Mouse (Mus musculus): Measurements from ENCODE around the gene Atp6v1g1.

Gene Atp6v1g1

DNA sequence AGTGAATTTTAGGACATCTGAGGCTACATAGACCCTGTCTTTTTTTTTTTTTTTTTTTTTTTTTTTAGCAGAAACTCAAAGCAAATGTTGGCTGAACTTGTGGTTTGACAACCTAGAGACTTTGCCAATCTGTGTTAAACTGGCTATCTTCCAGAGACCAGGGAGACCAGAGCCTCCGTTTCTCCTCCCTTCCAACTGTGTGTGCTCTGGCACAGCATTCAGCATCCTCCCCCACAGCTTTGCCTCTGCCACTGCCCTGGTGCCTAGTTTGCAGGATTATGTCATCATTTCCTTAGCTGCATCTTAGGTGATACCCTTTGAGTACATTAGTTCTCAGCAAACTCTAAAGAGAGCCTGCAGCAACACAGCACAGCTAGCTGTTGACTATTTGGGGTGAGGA is 3.2 kb downstream of the Atp6v1g1 start:
- DNase-seq, result no peak

DNA sequence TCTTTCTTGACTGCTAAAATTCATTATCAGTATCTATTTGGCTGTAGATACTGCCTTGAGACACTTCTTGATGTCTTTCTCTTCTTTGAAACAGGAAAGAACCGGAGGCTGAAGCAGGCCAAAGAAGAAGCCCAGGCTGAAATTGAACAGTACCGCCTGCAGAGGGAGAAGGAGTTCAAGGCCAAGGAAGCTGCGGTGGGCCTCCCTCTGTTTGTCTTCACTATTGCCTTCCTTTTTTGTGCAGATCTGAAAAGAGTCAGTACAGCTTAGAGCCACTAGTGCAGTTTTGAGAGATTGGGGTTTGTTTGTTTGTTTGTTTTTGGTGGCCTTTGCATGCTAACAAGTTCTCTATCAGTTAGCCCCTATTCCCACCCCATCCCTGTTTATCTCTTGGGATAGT is 3.9 kb downstream of the Atp6v1g1 start:
- DNase-seq, result no peak

DNA sequence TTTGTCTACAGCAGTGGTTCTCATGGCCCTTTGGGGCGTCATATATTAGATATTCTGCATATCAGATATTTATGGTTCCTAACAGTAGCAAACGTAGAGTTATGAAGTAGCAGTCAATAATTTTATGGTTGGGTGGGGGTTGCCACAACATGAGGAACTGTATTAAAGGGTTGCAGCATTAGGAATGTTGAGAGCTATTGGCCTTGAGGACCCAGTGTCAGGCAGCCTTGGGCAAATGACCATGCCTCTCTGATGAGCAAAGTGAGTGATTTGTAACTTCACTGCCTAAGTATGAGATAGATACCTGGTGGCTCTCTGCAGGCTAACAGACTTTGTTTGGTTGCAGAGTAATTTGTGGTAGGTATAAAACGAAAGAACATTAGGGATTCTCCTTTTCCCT is 6.3 kb downstream of the Atp6v1g1 start:
- DNase-seq, result no peak

DNA sequence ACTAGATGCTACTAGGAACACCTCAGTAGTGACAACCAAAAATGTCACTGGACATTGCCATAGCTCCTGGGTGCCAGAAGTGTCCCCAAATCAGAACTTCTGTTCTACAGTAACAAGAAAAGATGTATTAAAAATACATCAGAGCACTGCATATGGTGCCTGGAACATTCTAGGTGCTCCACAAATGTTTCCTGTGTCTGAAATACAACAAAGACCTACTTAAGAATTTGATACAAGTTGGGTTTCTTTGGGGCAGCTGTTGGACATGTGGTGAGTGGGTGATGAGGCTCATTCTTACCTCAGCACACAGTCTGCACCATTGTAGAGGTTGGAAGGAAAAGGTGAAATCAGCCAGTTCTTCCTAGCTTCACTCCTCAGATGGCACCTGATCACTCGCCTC is 8.3 kb downstream of the Atp6v1g1 start:
- DNase-seq, result no peak

DNA sequence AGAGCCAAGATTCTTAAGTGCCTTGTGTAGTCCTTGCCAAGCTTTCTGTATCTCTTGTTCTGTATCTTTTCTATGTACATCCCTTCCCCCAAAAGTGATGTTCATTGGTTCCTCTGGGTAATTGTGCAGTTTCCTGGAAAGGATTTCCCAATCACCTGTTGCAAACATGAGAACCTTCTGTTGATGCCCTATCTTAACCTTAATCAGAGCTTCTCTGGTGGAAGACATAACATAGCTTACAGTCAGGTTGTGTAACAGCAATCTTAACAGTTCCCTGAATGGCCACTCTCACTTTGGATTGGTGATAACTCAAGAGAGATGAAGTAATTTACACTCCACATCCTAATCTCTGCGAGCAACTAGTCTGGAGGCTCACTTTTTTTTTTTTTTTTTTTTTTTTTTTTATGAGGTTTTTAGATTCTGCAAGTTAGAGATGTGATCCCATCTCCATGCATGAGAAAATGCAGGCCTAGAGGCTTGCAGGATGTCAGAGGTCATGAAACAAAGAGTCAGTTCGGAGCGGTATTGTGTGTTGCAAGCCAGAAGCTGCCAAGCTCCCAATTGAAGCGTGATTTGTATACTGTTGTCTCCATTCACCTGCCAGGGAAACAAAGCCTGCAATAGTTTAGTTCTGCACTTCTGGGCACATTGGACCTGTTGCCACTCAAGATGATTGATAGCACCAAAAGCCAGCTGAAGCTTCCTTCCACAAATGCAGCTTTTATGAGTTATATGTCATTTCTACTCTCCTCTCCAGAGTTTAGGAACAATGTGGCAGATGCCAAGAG is 9.4 kb downstream of the Atp6v1g1 start:
- no peak for DNase-seq

DNA sequence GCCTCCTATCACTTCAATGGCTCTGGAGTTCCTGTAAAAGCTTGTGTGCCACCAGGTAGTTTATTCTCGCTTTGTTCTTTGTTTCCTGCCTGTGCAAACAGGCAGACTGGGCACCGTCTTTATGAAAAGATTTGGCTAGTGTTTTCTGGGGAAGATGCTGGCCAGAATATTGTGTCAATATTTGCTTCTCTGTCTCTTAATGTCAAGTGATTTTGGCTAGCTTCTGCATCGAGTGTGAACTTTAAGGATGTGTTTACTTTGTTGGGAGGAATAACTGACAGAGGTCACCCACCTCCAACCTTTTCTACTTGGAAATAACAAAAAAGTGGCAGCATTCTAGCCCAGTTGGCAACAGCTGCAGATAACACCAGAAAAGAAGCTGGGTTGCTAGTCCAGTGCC is 10.0 kb downstream of the Atp6v1g1 start:
- no peak for DNase-seq

DNA sequence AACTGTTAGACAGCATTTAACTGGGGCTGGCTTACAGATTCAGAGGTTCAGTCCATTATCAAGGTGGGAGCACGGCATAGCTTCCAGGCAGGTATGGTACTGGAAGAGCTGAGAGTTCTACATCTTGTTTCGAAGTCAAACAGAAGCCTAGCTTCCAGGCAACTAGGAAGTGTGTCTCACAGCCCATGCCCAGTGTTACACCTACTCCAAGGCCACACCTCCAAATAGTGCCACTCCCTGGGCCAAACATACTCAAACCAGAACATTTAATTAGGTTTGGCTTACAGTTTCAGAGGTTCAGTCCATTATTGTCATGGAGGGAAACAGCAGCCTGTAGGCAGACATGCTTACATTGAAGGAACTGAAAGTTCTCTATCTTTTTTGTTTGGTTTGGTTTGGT is 10.5 kb downstream of the Atp6v1g1 start:
- DNase-seq, result no peak

DNA sequence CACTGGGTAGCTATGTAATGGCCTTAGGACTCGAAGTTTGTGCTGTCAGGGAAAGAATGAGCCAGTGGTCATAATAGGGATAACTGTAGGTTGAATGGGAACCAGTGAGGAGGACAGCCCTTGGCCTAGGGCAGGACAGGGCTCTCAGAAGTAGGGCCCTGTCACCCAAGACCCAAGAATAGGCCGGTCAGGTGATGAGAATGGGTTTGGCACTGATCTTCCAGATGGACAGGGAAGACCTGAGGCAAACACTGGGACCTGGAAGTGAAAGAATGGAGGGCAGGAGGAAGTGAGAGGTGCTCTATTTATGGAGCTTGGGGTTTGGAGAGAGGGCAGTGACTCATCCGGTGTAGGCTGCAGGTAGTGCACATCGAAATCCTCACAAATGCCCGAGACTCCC is 12.1 kb downstream of the Atp6v1g1 start:
- no peak for DNase-seq

DNA sequence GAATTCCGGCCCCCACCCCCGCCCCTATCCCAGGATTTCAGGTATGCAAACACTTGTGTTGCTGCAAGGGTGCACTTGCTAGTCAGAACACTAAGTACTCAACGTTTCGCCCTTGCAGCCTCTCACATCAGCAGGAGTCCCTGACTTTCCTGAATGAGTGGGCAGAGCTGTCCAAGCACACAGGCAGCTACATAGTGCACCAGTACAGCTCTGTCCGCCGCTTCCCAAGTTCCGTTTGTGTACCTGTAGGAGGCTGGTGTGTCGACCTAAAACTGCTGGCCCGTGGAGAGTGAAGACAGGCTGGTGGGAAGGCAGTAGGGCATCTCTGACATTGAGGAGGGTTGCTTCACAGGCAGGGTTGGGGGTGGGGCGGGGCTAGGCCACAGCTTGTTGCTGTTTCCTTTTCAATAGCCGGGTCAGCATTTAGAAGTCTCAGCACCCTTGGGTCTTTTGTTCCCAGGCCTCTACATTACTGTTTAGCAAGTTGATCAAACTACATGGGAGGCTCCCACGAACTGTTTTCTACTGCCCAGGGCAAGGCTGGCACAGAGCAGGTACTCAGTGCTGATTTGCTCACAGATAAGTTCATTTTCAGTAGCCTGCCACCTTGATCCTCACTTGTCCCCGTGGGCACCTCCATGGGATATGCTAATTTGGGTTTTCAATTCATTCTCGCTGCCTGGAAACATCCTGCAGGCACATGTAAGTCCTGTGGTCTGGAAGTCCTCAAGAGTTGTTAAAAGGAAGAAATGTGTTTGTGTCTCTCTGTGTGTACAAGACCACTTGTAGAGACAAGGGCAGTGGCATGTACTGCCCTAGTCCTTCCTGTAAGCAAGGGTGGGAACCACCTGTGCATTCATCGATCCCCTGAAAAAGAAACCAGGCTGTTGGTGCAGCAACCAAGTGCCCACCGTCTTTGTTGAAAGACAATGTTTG is 12.8 kb downstream of the Atp6v1g1 start:
- DNase-seq, result peak; percentile 92

DNA sequence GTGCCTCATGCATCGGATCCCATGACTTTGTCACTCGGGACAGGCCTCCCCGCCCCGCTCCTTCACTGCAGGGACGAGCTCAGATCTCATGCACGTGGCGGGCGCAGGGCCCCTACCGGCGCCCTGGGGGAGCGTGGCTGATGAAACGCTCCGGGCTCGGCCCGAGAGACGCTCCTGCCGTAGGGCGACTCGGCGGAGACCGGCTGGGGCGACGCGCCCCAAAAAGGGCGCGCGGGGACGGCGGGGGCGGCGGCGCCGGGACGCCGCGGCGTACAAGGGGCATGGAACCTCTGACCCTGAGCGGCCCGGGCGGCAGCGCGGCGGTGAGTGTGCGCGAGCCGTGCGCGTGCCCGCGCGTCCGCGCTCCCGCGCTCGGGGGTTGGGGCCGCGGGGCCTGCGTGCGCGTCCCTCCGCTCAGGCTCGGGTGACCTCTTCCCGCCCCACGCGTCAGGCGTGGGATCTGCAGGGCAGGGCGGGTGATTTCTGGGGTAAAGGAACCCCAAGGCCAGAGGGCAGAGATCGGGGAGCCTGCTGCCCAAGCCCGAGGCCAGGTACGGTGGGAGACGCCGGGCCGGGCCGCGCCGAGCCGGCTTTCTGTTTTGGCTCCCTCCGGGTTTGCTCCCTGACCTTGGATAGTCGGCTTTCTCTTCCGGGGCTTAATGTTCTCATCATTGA is 14.0 kb downstream of the Atp6v1g1 start, which contains the start of gene Tmem268:
Gene Tmem268 (plus strand): TSS at position 375 of the 675 bp plus-strand sequence.
- peak; percentile 99 for DNase-seq

DNA sequence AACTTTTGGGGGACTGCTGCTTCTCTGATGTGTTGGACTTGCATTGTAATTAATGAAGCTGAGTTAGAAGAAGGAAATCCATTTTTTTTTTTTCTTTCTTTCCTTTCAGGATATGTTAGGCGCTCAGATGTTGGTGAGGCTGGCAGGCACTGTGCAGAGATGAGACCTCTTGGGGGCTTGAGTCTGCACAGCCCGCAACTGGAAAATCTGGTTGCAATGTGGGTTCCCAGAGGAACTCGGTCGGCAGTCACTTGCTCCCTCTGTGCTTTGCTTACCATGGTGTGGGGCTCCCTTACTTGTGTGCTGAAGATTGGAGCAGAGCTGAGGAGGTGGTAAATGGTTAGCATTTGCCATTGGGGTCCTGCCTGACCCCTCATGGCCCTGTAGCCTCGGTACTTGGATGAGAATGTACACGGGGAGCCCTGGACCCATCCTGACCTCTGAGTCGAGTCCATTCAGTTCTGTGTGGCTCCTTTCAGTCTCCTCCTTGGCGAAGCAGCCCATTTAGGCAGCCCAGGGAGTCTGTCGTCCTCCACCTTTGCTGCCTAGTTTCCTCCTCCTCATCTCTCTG is 14.6 kb downstream of the Atp6v1g1 start:
- peak; percentile 93 for DNase-seq

DNA sequence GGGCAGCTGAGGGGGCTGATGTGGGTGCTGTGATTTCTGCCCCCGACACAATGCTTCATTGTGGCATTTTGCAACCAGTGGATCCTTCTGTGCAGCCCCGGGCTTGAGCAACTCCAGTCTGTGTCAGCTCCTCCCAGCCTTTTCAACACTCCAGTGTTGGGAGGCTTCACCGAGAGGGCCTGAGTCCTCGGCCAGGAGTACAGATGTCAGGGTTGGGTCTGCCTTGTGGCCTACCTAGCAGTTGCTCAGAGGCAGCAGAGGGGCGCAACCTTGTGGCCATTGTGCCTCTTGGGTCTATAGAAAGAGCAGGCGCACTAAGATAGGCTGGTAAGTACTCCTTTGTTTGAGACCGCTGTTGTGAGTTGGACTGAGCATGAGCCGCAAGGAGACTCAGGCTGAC is 15.5 kb downstream of the Atp6v1g1 start:
- peak; percentile 95 for DNase-seq

DNA sequence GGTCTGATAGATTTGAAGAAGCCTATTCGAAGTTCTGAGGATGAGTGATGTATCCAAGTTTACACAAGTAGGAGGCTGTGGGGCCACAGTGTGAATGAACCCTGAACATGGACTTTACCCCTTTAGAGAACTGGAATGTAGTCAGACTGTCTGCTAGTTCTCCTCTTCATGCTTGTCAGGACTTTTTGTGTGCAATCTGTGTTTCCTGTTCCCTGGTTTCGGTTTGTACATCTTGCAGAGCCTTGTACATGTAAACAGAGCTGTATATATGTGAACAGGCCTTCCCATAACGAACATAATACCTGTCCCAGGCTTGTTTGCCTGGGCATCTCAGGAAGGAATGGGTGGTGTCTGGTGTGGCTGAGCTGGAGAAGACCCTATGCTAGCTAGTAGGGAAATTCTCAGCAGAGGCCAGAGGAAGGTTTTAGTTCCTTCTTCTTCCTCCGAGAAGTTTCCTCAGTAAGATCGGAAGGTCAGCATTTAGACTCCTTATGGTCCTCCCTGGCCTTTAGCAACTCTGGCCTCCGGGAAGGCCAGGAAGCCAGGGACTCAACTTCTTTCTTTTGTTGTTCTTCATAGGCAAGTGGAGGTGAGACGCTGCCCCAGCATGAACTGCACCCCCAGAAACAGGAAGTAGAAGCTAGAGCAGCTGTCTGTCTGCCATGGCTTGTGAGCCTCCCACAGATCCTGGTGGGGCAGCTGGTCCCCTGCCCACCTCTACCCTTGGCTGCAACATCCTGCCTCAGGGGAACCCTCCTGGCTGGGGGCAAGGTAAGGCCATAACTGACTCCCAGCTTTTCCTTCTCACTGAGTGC is 17.5 kb downstream of the Atp6v1g1 start:
- DNase-seq, result peak; percentile 93

DNA sequence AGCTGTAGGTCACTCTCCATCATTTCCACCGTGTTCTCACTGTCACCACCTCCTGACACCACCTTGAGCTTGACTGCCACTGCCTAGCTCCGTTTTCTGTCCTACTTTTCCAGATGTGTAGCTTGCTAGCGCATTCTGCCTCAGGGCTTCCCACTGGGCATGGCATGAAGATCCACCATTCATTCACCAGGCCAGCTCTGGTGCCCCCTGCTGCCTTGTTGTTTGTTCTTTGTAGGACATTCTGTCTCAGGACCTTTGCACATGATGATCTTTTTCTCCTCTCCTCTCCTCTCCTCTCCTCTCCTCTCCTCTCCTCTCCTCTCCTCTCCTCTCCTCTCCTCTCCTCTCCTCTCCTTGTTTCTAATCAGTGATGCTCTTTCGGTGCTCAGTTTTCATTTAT is 18.2 kb downstream of the Atp6v1g1 start:
- DNase-seq, result no peak

DNA sequence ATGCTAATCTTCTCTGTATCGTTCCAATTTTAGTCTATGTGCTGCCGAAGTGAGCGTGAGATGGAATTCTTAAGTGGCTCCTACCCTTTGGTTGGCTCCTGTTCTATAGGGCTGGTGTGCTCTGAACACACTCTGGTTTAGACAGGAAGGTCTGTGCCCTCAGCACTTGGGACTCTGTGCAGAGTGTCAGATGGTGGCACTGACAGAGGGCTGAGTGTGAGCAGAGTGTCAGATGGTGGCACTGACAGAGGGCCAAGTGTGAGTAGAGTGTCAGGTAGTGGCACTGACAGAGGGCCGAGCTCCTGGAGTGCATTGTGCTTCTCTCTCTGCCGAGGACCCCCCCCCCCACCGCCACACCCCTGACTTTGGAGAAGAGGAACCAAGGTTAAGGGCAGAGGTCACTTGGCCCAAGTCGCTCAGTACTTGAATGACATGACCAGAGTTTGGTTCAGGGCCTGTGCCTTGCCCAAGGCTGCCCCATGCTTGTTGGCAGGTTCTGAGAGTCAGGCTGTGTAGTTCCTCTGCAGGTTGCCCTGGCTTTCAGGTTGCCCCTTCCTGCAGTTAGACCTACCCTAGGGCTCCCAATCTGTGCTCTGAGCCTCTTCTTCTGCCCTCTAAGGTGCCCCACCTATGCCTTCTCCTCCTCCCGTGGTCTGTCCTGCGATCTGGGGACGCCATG is 23.3 kb downstream of the Atp6v1g1 start:
- DNase-seq, result peak; percentile 88

DNA sequence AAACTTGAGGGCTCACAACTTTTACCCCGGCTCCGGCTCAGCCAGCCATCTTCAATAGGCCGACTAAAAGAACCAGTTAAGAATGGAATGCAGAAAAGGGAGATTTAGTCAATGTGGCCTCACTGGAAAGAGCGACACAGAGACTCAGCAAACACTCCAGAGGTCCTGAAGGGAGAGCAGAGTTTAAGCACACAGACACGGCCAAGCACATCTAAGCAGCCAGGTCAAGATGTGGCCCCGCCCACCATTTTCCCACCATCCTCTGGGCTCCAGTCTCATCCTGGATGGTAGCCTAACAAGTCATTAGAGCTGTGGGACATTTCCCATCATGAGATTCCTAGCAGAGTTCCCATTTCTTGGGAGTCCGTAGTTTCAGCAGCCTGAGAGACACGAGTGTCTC is 24.8 kb downstream of the Atp6v1g1 start:
- DNase-seq, result no peak

DNA sequence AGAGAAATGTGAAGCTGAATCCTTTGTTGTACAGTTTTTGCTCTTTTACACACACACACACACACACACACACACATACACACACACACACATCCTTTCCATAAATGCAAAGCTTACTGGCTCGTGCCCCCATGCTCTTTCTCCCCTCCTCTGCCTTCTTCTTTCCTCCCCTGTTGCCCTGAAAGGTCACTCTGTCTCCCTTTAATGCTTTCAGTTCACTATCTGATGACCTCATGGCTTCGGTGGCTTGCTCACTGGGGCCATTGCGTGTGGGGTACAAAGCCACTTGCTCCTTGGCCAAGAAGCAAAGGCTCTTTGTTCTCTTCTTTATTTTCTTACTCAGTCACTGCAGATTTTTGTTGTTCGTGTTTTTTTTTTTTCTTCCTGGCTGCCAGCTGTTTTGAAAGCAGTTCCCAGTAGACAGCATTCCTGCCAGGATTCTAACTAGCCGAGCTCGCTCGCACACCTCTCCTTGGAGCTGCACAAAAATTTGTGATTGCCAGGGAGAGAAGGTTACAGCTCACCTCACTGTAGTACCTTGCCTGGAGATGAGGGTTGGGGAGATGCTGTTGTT is 25.7 kb downstream of the Atp6v1g1 start:
- no peak for DNase-seq

DNA sequence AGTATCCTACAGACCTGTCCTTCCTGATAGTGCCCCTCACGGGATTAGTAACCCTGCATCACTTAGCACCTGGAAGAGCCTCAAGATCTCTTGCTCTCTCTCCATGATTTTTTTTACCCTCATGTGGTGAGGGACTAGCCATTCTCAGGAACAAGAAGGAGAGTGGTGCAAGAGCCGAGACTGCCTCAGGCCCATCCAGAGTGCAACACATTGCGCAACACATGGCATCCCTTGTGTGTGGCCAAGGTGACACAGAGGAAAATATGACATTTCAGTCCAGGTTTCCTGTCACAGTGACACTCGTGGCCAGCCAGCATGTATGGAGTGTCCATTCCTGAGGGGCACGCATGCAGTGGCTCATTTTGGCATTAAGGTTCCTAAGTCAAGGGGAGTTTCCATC is 28.0 kb downstream of the Atp6v1g1 start:
- no peak for DNase-seq

DNA sequence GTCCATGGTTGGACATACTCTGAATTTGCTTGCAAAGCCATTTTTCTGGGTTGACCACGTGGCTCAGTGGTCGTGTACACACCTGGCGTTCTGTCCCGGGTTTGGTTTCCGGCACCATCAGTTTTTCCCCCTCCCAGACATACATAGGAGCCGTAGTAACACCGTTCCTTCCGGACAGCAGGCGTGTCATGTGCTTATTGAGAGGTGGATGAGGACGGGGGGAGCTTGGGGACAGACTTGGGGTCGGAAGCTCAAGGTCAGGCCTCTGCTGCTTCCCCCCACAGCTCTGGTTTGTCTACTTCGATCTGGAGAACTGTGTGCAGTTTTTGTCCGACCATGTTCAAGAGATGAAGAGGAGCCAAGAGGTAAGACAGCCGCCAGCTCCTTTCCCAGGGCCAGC is 35.1 kb downstream of the Atp6v1g1 start:
- no peak for DNase-seq

DNA sequence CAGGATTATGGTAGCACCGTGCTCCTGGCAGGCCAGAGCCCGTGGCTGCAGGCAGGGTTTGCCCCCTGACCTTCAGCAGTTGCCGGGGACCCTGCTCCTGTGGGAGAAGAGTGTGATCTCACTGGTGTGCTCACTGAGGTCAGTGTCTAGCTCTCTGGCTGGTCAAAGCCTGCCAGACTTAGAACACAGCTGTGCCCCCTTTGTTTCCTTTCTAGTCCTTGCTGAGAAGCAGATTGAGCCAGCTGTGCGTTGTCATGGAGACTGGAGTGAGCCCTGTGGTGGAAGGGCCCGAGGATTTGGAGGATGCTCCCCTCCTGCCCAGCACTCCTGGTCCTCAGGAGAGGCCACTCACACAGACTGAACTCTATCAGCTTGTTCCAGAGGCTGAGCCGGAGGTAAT is 35.5 kb downstream of the Atp6v1g1 start:
- DNase-seq, result no peak

DNA sequence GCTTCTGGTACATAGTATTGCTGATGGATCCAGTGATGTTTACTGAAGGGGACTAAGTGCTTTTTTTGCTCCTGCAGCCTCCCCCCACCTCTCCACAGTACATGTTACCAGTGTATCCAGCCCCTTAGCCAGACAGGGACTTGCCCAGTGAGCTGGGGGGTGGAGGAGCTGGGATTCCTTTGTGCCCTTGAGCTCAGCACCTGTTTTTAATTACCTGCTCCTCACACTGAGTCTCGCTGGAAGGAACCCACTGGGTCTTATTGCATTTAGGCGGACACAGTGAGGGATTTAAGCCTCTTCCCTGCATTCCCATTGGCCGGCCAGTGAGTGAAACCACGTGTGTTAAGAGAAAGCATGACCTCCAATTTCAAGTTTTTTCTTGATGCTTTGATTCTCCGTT is 38.0 kb downstream of the Atp6v1g1 start:
- no peak for DNase-seq

Data from heart, adult 11 months (tissue).